Mouse (Mus musculus): ENCODE measurements around the gene Psenen. TPM values are rescaled to one million over a fixed set of nuclear protein-coding genes. Genes with fewer than 3 reads are reported as not detected.

The Psenen gene
- polyA plus RNA-seq, 1 experiment, result 134 TPM

DNA sequence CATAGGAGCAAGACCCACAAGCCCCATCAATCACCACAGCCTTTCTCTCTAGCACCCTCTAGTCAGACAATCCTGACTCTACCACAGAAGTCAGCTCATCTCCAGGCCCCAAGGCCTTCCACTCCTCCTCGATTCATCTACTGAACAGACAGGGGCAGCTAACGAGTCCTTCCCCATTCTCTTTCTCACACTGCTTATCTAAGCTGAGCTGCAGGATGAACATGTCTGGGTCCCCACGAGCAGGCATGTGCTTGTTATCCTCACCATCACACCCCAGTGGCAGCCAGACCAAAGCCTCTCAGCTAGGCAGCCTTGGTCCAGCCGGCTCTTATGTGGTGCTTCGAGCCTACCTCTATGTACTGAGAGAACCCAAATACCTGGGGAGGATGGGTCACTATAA lies 9.0 kb upstream of the Psenen start:
- TF ChIP-seq CTCF (IDR thresholded peaks at IDR 0.05; ENCODE audit: borderline replicate concordance, insufficient read depth, low read length) (no peak), POLR2A (IDR thresholded peaks at IDR 0.05; ENCODE audit: low read depth, low read length) (no peak)
- no peaks in the 10 kb centered on the region for H3K4me1 ChIP-seq (ENCODE audit: control insufficient read depth, insufficient read depth, low read length)
- H3K4me3 ChIP-seq (ENCODE audit: insufficient read depth, low read length), result no peak overlapping the region
- no peak overlapping the region for H3K27ac ChIP-seq (ENCODE audit: insufficient read depth, low read length)

DNA sequence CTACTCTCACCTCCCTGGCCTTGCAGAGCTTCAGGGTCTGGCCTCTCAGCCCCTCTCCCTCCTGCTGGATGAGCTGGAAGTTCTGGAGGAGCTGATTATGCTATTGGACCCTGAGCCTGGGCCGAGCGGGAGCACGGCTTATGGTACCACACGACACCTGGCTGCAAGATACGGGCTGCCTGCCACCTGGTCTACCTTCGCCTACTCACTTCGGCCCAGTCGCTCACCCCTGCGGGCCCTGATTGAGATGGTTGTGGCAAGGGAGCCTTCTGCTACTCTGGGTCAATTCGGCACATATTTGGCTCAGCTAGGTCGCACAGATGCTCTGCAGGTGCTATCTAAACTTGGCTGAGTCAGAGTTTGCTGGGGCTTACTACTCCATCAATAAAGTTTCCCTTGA lies 4.1 kb upstream of the Psenen start:
- H3K4me1 ChIP-seq (ENCODE audit: control insufficient read depth, insufficient read depth, low read length), result 0 out of 2 replicates have a peak, but pooled peaks cover 2% of the 10 kb centered on the region
- H3K4me3 ChIP-seq (ENCODE audit: insufficient read depth, low read length), result no peak overlapping the region
- TF ChIP-seq CTCF (IDR thresholded peaks at IDR 0.05; ENCODE audit: borderline replicate concordance, insufficient read depth, low read length), result no peak
- no peak for TF ChIP-seq POLR2A (IDR thresholded peaks at IDR 0.05; ENCODE audit: low read depth, low read length)
- no peak overlapping the region for H3K27ac ChIP-seq (ENCODE audit: insufficient read depth, low read length)

DNA sequence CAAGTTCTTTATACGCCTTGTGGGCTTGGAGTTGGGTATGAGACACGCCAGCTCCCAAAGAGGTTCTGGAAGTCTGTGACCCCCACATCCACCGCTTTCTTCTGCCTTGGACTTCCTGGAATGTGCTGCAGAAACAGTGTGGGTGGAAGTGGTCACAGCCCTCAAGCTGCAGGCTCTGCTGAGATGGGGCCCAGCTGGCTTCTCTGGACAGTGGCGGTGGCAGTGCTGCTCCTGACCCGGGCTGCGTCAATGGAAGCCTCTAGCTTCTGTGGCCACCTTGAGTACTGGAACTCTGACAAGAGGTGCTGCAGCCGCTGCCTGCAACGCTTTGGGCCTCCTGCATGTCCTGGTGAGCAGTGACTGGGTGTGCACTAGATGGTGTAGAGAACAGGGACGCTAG lies 2.6 kb upstream of the Psenen start:
- no peak overlapping the region for H3K27ac ChIP-seq (ENCODE audit: insufficient read depth, low read length)
- no peak for TF ChIP-seq POLR2A (IDR thresholded peaks at IDR 0.05; ENCODE audit: low read depth, low read length)
- H3K4me1 ChIP-seq (ENCODE audit: control insufficient read depth, insufficient read depth, low read length), result 0 out of 2 replicates have a peak, but pooled peaks cover 2% of the 10 kb centered on the region
- no peak overlapping the region for H3K4me3 ChIP-seq (ENCODE audit: insufficient read depth, low read length)

DNA sequence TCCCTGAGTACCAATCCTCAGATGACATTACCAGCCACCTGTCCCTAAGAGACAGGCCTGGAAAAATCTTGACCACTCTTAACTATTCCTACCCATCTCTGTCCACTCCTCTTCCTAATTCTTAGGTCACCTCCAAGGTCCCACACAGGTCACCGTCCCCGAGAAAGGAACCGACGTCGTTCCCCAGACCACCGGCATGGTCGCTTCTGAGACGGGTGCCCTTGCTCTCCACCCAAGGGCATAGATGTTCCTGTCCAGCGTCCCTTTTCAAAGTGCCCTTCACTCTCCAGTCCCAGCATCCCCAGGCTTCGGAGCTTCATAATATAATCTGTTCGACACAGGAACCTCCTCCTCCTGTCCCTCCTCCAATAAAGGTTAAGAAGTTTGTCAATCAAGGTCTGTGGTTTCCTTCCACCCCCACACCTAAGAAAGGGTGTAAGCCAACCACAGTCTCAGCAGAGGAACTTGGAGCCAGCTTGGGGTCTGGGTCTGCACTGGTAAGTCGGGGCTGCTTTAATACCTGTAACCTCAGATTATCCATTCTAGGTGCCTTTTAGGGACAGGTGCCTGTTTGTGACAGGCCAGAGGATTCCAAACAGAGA lies 1.6 kb upstream of the Psenen start, which contains the start of gene Igflr1:
TSS of gene Igflr1 (plus strand) at position 458 of the 602 bp plus-strand sequence.
- Histone ChIP-seq H3K27ac (ENCODE audit: insufficient read depth, low read length) (no peak within 1 kb of the TSS), H3K4me3 (ENCODE audit: insufficient read depth, low read length) (no peak within 1 kb of the TSS), H3K4me1 (ENCODE audit: control insufficient read depth, insufficient read depth, low read length) (0 out of 2 replicates have a peak, but pooled peaks cover 2% of the 10 kb centered on the region)
- TF ChIP-seq POLR2A (IDR thresholded peaks at IDR 0.05; ENCODE audit: low read depth, low read length), result no peak
- TF ChIP-seq CTCF (IDR thresholded peaks at IDR 0.05; ENCODE audit: borderline replicate concordance, insufficient read depth, low read length), result no peak

DNA sequence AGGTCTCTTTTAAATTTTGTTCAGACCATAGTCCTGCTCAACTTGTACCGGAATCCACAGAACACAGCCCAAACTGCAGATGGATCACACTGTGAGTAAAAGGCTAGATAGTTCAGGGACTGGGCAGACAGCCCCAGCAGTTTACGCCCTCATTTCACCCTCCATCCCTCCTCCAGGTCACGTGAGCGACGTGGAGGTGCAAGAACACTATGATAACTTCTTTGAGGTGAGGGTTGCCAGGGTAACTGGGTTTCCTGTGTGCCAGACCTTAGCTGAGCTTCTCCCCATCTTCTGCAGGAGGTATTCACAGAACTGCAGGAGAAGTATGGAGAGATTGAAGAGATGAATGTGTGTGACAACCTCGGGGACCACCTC lies 466 bp upstream of the Psenen start:
- no peak overlapping the region for H3K27ac ChIP-seq (ENCODE audit: insufficient read depth, low read length)
- no peak for TF ChIP-seq CTCF (IDR thresholded peaks at IDR 0.05; ENCODE audit: borderline replicate concordance, insufficient read depth, low read length)
- no peak for TF ChIP-seq POLR2A (IDR thresholded peaks at IDR 0.05; ENCODE audit: low read depth, low read length)
- H3K4me1 ChIP-seq (ENCODE audit: control insufficient read depth, insufficient read depth, low read length), result 0 out of 2 replicates have a peak, but pooled peaks cover 2% of the 10 kb centered on the region
- peak overlapping the region; percentile 74 for H3K4me3 ChIP-seq (ENCODE audit: insufficient read depth, low read length)

DNA sequence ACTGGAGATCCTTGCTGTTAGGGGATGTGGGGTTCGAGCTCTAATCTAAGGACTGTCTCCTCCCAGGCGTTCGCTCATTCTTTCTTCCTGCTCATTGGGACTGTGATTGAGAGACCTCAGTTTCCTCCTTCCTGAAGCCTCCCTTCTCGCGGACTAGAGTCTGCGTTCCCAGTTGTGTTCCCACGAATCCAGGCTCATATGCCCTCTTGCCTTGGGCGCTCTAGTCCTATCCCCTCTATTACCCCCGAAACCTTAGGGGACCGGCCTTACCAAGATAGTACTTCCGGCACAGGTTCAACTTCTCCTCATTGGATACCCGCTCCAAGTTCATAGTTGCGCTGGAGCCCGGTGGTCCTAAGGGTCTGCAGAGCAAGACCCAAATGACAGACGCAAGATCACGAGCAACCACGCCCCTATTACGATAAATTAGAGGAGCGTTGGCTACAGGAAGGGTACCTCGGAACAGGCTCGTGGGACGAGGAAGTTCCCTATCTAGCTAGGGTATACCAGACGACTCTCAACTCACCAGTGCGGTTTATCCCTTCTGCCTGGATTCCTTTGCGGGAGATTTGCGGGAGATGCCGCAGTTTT lies 806 bp downstream of the Psenen start:
- H3K27ac ChIP-seq (ENCODE audit: insufficient read depth, low read length), result peak overlapping the region; percentile 35
- TF ChIP-seq POLR2A (IDR thresholded peaks at IDR 0.05; ENCODE audit: low read depth, low read length) (peak; percentile 48), CTCF (IDR thresholded peaks at IDR 0.05; ENCODE audit: borderline replicate concordance, insufficient read depth, low read length) (no peak)
- peak overlapping the region; percentile 80 for H3K4me3 ChIP-seq (ENCODE audit: insufficient read depth, low read length)
- H3K4me1 ChIP-seq (ENCODE audit: control insufficient read depth, insufficient read depth, low read length), result peaks cover 5% of the 10 kb centered on the region; the same call in 1 of the 2 replicates

DNA sequence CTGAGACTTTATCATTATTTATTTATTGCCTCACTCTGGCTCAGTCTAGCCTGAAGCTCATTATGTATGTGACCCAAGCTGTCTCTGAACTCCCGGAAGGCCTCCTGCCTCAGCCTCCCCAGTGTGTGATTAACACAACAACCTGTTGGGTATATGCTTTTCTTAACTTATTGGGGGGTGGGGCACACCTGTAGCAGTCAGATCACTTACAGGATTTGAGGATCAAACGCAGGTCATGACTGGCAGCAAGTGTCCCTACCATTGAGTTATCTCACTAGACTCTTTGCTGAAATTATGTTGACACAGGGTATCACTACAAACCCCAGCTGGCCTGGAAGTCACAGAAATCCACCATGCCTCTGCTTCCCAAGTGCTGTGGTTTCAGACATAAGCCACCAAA lies 3.1 kb downstream of the Psenen start:
- Histone ChIP-seq H3K27ac (ENCODE audit: insufficient read depth, low read length) (no peak overlapping the region), H3K4me1 (ENCODE audit: control insufficient read depth, insufficient read depth, low read length) (peaks cover 5% of the 10 kb centered on the region; the same call in 1 of the 2 replicates), H3K4me3 (ENCODE audit: insufficient read depth, low read length) (no peak overlapping the region)
- TF ChIP-seq CTCF (IDR thresholded peaks at IDR 0.05; ENCODE audit: borderline replicate concordance, insufficient read depth, low read length), result no peak

DNA sequence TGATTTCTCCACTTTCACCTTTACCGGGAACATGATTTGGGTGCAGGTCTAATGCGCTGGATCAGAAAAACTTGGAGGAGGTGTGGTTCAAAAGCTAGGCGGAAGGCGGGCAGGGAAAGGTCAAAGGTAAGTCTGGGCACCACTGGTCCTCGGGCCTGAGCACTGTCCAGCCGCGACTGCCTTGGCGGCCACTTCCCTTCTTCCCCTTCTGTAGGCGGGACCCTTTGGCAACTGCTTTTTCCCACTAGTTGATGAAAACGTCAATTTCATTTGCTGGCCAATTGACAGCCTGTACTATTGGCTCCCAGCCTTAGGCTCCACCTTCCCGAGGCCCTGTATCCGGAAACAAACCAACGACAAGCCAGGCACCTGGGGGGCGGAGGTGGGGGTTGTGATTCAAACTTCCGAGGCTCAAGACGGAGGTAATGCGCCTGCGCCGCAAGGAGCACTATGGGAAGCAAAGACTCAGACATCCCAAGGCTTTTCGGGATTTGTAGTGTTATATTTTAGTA lies 3.9 kb downstream of the Psenen start, which contains the start of gene Lin37:
TSS of gene Lin37 (minus strand) at position 396 of the 512 bp plus-strand sequence.
- Histone ChIP-seq H3K4me1 (ENCODE audit: control insufficient read depth, insufficient read depth, low read length) (peaks cover 5% of the 10 kb centered on the region; the same call in 1 of the 2 replicates), H3K27ac (ENCODE audit: insufficient read depth, low read length) (peak within 1 kb of the TSS; percentile 17; the same call in 1 of the 2 replicates), H3K4me3 (ENCODE audit: insufficient read depth, low read length) (peak within 1 kb of the TSS; percentile 68)
- no peak for TF ChIP-seq CTCF (IDR thresholded peaks at IDR 0.05; ENCODE audit: borderline replicate concordance, insufficient read depth, low read length)
- TF ChIP-seq POLR2A (IDR thresholded peaks at IDR 0.05; ENCODE audit: low read depth, low read length), result peak; percentile 77

DNA sequence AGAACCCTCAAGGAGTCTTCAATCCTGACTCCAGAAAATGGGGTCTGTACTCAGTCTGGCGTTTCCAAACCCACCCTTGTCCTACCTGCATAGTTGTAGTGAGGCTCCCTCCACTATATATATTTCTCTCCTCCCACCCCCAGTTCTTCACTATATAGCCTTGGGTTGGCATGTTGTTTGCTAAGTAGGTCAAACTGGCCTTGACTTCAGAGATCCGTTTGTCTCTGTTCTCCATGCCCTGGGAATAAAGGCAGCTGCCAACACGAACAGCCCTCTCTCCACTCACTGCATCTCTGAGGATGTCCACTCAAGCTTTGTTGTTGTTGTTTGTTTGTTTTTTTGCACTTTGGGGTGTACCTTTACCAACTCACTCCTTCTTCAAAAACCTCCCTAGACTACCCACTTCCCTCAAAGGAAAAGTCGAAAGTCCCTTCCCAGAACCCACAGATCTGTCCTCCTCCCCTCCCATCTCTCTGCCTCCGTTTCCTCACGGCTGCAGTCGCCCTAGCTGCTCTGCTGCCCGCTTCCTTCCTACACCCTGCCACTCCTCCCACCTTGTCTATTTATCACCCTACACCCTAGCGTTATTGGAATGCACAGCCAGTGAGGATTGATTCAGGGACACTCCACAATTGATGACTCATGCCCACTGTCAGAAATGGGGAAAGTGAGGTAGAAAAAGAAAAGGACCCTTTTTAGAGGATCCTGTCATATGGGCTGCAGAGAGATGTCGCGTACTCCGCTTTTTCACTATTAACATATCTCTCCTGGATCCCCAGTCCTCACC lies 4.6 kb downstream of the Psenen start:
- 0 out of 2 replicates have a peak overlapping the region, but pooled peaks have one; percentile 17 for H3K27ac ChIP-seq (ENCODE audit: insufficient read depth, low read length)
- peaks cover 3% of the 10 kb centered on the region; the same call in 1 of the 2 replicates for H3K4me1 ChIP-seq (ENCODE audit: control insufficient read depth, insufficient read depth, low read length)
- no peak; the same call in 1 of the 2 replicates for TF ChIP-seq POLR2A (IDR thresholded peaks at IDR 0.05; ENCODE audit: low read depth, low read length)
- no peak for TF ChIP-seq CTCF (IDR thresholded peaks at IDR 0.05; ENCODE audit: borderline replicate concordance, insufficient read depth, low read length)
- H3K4me3 ChIP-seq (ENCODE audit: insufficient read depth, low read length), result peak overlapping the region; percentile 68

Data from embryonic fibroblast, embryonic 13.5 days (primary cell).